Mouse (Mus musculus) thymus, adult 2 months (tissue): ENCODE measurements around the gene Fras1.

ENCODE experiments used
- CTCF ChIP-seq: fragments of 200-500 bp; IDR thresholded peaks from 2 replicates; pipeline ENCODE4 v1.5.1; 2012; ENCODE audit warnings: mild to moderate bottlenecking, control low read depth, low read length, moderate library complexity, borderline replicate concordance; ENCODE audit not compliant: control insufficient read depth, poor library complexity, insufficient read depth; ENCODE audit errors: extremely low read depth
- POLR2A ChIP-seq: fragments of 200-500 bp; IDR thresholded peaks from 2 replicates; pipeline ENCODE4 v1.6.1; 2012; ENCODE audit warnings: mild to moderate bottlenecking, low read length, control low read depth, moderate library complexity; ENCODE audit not compliant: control insufficient read depth, poor library complexity, insufficient read depth; ENCODE audit errors: extremely low read depth

GRCm38 (mm10) chr5:96417121-96417520, 43.4 kb downstream of the Fras1 start:
- no peak for TF ChIP-seq POLR2A
- no peak for TF ChIP-seq CTCF
